Mouse (Mus musculus): ENCODE data around the gene Fndc10.
"Not testable (repeated sequence)": the region's sequence is repeated elsewhere in the genome, so short reads cannot be mapped to it uniquely, and the experiment has no call there.

Gene Fndc10

DNA sequence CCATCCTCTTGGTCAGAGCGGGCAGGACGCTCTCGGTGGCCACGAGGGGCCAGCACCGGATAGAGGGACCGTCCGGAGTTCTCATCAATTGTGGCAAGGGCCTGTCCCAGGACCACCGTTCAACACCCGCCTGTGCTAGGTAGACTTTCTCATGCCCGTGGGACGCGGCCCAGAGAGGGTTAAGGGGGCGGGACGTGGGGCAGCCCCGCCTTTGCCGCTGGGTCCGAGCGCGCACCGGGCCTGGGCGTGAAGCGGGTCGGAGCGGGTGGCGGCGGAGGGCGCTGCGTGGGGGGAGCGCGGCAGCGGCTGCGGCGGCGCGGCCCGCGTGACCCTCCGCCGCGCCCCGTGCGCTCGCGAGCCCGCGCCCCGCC, at the start of gene Fndc10:
TSS of gene Fndc10 (plus strand) at position 232 of the 371 bp plus-strand sequence.
- DNase-seq (ENCODE audit: low spot score in 2 of 2), result peak; percentile 46 to 56

DNA sequence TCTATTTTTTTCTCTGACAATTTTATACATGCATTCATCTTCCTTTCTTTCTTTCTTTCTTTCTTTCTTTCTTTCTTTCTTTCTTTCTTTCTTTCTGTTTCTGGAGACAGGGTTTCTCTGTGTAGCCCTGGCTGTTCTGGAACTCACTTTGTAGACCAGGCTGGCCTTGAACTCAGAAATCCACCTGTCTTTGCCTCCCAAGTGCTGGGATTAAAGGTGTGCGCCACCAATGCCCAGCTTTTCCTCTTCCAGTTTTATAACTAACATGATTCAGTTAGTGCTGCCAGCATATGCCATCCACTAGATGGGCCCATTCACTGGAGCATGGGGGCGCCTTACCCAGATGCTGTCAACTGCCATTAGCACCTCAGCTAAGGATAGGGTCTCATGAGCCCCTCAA, 48.8 kb upstream of the Fndc10 start, which contains the start of gene Gm10563:
TSS of gene Gm10563 (minus strand) at position 101 of the 400 bp plus-strand sequence.
- DNase-seq (ENCODE audit: low spot score in 2 of 2), result not testable (repeated sequence)

DNA sequence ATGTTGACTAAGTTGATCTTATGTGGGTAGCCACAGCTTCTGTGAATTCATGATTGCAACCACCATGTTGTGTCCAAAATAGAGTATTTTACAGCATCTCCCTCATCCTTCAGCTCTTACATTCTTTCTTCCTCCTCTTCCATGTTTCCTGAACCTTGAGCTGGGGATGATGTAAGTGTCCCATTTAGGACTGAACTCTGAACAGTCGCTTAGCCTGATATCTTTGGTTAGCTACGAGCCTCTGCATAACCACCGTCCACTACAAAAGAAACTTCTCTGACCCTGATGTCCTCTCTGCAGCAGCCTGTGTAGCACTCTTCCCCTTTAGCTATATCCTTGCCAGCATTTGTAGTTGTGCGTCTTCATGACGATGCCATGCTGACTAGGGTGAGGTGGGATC, 48.4 kb upstream of the Fndc10 start:
- DNase-seq (ENCODE audit: low spot score in 2 of 2), result no peak

DNA sequence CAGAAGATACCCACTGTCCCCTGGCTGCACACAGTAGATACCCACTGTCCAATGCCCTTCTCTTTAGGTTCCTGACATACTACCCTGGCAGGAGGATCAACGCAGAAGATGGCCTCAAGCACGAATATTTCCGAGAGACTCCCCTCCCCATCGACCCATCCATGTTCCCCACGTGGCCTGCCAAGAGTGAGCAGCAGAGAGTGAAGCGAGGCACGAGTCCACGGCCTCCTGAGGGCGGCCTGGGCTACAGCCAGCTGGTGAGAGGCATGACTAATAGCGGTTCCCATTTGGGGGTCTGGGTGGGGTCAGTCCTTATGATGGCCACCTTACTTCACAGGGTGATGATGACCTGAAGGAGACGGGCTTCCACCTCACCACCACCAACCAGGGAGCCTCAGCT, 44.8 kb upstream of the Fndc10 start:
- no peak for DNase-seq (ENCODE audit: low spot score in 2 of 2)

DNA sequence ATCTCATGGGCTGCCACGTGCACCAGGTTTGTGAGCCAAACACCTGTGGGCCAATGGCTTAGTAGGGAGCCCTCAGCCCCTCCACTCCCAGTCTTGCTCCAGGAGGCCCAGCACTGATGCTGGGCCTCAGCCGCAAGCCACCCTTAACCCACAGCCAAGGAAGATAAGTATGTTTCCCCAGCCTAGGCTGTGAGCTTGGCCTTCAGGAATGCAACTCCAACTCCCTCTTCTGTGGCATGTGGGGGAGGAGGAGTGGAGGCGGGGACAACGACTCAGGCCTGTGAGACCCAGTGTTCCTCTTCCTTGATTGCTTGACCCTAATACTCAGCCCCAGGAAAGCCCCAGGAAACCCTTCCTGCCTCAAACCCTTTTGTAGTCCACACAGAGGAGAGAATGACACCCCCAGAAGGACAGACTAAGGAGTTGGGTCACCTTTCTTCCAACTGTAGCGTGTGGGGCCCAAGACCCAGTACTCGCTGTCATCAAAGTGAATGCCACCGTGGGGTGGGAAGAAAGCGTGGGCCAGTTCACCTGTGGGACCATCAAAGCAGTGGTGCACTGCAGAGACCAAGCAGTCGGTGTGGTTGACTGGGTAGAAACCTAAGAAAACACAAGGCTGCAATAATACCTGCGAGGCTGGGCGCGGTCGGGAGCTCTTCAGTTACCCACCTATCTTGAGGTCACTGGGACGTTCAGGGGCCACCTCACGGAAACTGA, 42.4 kb upstream of the Fndc10 start:
- DNase-seq (ENCODE audit: low spot score in 2 of 2), result no peak

DNA sequence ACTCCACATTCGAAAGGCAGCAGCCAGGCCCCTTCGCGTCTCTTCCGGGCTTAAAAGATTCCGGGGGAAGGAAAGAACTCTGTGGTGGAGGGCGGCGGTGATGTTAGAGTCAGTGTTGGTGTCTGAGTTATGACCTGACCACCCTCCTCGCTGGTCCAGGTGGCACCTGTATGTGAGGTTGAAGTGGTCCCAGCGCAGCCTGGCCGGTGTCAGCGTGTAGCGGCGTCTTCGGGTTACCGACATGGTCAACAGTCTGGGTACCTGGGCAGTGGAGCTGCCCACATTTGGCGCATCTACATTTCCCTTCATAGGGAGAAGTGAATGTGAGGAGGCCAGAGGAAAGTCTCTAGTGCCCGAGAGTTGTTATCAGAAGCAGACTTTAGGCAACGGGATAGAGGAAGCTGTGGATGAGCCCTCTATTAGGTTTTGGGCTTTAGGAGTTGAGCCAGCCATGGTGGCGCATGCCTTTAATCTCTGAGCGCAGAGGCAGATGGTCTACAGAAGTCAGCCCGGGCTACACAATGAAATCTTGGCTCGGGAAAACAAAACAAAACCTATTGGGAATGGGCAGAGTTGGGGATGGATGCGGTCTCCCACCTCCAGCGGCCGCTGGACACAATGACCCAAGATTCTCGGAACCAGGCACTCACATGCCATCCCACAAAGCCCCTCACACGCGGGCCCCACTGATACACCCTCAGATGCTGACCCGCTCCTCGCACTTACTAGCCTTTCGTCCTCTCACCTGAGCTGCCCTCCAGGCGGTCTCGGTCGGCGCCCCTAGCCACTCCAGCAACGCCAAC, 41.7 kb upstream of the Fndc10 start:
- no peak for DNase-seq (ENCODE audit: low spot score in 2 of 2)

DNA sequence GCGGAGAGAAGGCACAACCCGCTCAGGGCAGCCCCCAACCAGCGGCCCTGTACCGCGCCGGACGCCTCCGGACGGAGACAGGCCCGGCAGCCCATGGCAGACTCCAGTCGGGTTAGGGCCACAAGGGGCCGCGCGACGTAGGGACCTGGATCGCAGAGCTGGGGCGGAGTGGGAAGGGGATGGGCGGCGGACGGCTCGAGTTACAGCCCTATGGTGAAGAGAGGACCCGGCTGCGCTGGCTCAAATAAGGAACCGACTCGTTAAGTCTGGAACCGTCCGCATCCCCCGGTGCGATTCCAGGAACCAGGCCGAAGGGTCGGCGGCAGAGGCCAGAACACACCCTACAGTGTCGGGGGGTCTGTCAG, 41.1 kb upstream of the Fndc10 start, which contains the start of gene Mmp23:
TSS of gene Mmp23 (minus strand) at position 299 of the 365 bp plus-strand sequence.
- DNase-seq (ENCODE audit: low spot score in 2 of 2), result no peak

DNA sequence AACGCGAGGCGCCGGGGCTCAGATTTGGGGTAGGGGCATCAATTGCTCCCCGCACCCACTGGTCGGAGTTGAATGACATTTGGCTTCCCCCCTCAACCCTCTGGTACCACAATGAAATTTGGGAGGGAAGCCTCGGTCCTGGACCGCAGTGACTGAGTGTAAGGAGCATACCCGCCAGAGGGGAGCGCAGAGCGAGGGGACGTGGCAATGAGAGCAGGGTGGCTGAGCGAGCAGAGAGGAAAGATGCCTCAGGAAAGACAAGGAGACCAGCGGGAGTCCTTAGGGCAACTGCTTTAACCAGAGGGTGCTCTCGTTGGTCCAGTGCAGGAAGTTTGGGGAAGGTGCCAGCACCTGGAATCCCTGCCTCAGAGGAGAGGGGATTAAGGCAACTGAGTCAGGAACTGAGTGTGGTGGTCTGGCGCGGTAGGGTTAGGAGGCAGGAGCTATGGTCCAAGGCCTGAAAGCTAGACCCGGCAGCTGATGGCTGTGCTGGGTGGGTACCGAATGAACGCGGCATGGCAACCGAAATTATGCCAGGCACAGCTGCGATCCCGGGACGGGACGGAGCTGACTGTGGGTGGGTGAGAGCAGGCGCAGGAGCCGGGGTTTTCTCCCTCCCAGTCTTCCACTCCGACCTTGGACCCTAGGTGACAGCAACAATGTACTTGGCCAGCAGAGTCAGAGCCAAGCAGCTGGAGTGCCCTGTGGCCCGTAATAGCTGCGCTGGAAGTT, 40.5 kb upstream of the Fndc10 start:
- no peak for DNase-seq (ENCODE audit: low spot score in 2 of 2)

DNA sequence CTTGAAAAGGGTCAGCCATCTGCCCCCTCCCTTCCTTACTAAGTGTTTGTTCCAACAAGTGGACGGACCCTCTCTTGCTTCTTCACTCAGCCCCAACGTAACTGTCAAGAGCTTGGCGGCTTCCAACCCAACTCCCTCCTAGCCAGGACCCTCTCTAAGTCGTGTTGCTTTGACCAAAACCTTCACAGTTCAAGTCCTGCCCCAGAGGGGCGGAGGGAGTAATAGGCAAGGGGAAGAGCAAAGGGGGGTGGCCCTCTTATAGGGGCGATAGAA, 40.0 kb upstream of the Fndc10 start:
- DNase-seq (ENCODE audit: low spot score in 2 of 2), result no peak

DNA sequence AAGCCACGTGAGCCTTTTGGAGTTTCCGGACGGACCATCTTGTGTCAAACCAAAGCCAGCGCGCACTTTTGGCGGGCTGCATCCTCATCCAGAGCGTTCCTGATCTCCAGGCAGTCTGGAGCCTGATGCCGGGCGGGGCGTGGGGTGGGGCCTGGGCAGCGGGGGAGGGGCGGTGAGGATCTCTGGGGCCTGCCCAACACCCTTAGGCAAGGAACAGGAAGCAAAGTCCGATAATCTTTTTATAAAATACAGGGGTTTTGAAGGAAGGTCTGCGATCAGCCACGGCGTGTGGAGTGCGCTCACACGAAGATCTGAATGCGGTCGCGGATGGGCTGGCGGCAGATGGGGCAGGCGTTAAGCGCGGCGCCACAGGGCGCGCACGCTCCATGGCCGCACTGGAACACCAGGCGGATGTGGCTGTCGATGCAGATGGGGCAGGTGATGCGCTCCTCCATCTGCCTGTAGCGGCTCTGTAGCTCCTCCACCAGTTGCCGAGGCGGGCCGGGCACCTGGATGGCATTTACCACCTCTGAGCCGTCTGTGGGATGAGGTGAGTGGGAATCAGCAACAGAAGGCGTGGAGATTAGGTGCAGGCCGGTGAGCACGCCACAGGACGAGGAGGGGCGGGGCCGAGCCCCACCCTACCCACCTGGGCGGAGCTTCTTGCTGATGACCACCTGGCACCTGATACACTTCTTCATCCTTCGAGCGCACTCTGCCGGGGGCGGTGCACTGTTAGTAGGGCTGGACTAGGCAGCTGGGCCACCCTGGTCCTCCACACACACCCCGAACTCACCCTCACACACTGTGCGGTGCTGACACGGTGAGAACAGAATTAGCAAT, 39.5 kb upstream of the Fndc10 start:
- peak; percentile 48 to 58 for DNase-seq (ENCODE audit: low spot score in 2 of 2)

DNA sequence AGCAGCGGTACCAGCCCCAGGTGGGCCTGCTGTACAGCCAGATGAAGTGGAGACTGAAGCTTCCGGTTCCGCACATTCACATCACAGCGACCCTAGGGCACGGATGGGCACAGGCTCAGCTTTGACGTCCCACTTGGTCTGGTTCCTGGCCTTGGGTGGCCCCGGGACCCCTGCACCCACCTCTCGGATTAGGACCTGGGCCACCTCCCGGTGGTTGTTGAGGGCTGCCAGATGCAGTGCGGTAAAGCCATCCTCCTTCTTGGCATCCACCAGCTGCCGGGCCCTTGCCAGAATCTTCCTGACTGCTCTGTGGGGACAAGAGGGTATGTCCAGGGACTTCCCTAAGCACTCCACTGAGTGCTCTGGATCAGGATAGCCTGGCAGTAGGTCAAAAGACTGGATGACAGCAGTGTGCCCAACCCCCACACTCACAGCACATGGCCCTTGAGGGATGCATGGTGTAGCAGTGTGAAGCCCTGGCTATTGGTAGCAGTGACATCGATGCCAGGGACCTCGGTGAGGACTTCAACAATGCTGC, 37.9 kb upstream of the Fndc10 start:
- no peak for DNase-seq (ENCODE audit: low spot score in 2 of 2)

DNA sequence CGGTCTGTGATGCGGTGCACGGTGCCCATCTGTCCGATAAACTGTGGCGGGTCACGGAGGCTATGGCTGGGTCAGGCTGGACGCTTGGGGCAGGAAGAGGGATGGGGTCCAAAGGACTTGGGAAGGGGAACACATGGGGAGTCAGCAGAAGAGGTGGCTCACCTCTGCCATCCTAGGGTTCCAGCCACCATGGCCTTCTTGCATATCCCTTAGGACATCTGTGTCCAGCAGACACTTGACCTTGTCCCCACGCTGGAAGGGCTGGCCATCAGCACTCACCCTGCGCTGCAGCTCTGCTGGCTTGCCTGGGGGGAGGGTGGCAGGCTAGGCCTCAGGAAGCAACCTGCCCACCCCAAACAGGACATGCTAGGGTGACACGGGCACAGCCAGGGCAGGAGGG, 35.2 kb upstream of the Fndc10 start:
- no peak for DNase-seq (ENCODE audit: low spot score in 2 of 2)

DNA sequence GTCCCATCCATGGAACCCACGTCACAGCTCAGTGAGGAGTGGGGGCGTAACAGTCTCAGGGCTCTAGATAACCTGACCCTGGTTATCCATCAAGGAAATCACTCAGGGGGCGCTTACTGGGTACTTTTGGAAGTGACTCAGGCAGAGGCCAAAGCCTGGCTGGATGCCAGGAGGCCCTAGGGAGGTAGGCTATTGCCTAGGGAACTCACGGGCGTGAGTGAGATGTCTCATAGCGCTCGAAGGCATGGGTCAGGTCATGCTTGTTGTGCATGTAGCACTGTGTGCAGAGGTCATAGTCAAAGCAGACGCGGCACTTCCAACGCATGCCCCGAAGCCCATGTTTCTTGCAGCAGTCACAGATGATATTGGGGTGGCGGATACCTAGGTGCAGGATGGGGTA, 33.5 kb upstream of the Fndc10 start:
- no peak for DNase-seq (ENCODE audit: low spot score in 2 of 2)

DNA sequence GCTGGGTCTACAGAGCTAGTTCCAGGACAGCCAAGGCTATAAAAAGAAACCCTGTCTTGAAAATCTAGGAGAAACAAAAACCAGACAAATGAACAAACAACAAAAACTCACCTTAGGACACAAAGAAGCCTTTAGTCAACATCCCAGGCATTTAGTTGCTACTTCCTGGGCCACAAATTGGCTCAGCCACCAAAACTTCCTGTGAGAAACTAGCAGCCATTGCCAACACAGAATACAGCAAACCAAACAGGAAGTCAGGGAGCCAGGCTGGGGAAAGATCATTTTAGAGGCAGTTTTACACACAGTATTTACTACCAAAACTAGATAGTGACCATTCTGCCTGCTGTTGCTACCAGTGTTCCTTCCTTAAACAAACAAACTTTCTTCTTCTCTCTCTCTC, 27.2 kb upstream of the Fndc10 start:
- no peak for DNase-seq (ENCODE audit: low spot score in 2 of 2)

DNA sequence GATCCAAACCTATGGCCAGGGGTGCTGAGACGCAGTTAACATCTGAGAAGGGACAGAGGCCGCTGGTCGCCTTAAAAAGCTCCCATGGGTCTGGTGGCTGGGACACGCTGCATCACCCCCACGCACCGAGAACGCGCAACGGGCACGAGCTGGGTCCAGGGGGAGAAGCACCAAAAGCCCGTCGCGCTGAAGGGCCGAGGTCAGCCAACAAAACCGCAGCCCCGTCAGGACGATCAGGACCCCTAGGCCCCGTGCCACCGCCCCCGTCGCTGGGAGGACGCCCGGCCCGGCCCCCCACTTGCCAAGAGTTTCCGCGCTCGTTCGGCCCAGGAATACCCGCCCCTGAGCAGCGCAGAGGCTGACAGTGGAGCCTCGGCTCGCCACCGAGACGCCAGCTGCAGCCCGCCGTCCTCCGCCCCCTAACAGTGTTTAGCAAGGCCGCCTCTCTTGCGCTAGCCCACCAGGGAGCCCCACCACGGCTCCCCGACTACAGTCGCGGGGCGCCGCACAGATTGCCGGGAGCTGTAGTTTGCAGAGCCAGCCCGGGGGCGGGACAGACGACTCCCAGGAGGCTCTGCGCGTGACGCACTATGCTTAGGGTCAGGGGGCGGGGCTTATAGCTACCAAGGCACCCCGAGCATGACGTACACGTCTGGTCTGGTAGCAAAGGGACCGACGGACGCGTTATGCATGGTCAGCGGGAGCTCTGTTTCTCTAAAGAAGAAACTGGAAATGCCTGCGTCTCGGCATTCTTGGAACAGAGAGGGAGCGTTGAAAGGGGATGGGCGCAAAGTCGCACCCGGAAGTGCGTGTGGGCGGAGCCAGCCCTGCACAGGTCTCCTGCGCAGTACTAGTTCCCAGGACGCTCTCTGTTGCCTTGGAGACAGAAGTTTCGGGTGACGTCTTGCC, 25.2 kb upstream of the Fndc10 start, which contains the start of gene Mib2:
TSS of gene Mib2 (minus strand) at position 510 of the 909 bp plus-strand sequence.
- peak; percentile 96 to 97 for DNase-seq (ENCODE audit: low spot score in 2 of 2)

DNA sequence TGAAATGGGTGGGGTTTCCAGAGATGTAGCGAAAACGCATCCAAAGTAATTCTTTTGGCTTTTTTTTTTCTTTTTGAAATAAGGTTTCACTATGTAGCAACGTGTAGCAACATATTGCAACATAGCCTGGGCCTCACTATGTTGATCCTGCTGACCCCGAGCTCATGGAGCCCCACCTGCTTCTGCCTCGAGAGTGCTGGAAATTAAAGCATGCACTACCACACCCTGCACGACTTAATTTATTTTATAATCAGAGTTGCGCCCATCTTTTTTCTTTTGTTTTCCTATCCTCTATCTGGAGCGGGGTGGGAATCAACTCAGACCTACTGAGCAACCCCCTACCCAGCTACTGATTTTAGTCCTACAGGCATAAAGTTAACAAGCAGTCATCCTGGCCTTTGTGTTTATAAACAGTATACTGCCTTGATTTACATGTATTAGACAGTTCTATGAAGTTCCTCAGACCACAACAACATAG, 24.5 kb upstream of the Fndc10 start:
- no peak for DNase-seq (ENCODE audit: low spot score in 2 of 2)

DNA sequence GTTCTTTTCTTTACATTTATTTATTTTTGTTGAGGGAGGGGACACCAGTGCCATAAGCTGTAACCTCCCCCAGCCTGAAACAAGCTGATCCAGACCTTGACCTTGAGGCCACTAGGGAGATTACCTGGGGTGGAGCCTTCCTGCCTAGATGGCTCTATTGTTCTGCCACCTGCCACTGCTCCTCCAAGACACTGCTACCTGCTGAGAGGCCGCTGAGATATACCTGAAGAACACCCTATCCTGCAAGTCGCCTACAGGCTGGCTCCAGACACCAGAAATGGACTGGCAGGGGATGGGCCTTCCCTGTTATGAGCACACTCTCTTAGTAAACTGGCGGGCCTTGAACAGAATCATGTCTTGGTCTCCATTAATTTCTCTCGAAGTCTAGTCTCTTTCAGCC, 23.9 kb upstream of the Fndc10 start:
- DNase-seq (ENCODE audit: low spot score in 2 of 2), result not testable (repeated sequence)

DNA sequence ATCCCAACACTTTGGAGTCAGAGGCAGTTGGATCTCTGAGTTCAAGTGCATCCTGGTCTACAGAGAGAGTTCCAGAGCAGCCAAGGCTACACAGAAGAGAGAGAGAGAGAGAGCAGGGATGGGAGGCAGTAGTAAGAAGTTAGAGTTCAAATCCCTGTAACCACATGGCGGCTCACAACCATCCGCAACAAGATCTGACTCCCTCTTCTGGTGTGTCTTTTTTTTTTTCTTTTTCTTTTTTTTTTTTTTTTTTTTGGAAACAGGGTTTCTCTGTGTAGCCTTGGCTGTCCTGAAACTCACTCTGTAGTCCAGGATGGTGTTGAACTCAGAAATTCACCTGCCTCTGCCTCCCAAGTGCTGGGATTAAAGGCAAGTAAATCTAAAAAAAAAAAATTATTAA, 22.1 kb upstream of the Fndc10 start:
- DNase-seq (ENCODE audit: low spot score in 2 of 2), result no peak

DNA sequence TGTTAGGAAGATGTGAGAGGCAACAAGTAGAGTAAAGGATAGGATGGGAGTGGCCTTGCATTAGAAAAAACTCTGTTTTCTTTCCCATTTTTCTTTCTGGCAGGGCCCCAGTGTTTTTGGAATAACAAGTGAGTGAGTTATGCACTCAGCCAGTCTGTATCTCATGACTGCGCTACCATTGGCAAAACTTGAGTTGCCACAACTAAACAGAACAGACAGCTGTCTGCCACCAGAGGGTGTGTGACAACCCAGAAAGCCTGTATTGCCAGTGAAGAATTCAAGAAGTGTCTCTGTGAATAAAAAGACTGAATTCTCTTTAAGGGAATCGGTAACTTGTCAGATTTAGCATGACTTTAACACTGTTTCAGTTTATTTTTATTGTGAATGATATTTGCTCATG, 18.2 kb upstream of the Fndc10 start:
- DNase-seq (ENCODE audit: low spot score in 2 of 2), result no peak

DNA sequence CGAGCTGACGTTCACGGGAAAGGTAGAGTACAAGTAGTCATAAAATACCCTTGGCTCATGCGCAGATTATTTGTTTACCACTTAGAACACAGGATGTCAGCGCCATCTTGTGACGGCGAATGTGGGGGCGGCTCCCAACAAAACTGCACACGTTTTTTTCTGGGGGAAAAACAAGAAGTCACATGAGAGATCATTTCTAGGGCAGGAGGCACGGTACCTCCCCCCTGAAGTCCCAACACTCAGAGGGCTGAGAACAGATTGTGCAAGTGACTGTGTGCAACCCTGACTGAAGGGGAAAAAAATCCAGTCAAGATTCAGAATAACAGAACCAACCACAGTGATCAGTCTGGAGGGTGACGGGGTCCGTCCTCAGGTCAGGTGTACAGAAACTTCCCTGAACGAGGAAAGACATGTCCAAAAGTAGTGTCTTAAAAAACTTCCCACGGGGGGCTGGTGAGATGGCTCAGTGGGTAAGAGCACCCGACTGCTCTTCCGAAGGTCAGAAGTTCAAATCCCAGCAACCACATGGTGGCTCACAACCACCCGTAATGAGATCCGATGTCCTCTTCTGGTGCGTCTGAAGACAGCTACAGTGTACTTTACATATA, 10.4 kb upstream of the Fndc10 start:
- not testable (repeated sequence) for DNase-seq (ENCODE audit: low spot score in 2 of 2)
